Mouse (Mus musculus): ENCODE data around the gene Ano5.

Ano5 gene

GRCm38 (mm10) chr7:51510671-51511651, at the start of gene Ano5:
TSS of gene Ano5 (plus strand) at chr7:51511029.
- no peak for TF ChIP-seq GATA4 (IDR thresholded peaks at IDR 0.05; ENCODE audit: insufficient replicate concordance, low read length)

- no peak for TF ChIP-seq GATA4 (IDR thresholded peaks at IDR 0.05; ENCODE audit: insufficient replicate concordance, low read length)
Measured at GRCm38 (mm10) chr7:51499396-51499795, 11.4 kb upstream of the Ano5 start.

- no peak for TF ChIP-seq GATA4 (IDR thresholded peaks at IDR 0.05; ENCODE audit: insufficient replicate concordance, low read length)
Measured at GRCm38 (mm10) chr7:51503940-51504339, 6.9 kb upstream of the Ano5 start.

- no peak for TF ChIP-seq GATA4 (IDR thresholded peaks at IDR 0.05; ENCODE audit: insufficient replicate concordance, low read length)
Measured at GRCm38 (mm10) chr7:51510147-51510546, 682 bp upstream of the Ano5 start.

- TF ChIP-seq GATA4 (IDR thresholded peaks at IDR 0.05; ENCODE audit: insufficient replicate concordance, low read length) = no peak
Measured at GRCm38 (mm10) chr7:51539344-51539743, 28.5 kb downstream of the Ano5 start.

DNA sequence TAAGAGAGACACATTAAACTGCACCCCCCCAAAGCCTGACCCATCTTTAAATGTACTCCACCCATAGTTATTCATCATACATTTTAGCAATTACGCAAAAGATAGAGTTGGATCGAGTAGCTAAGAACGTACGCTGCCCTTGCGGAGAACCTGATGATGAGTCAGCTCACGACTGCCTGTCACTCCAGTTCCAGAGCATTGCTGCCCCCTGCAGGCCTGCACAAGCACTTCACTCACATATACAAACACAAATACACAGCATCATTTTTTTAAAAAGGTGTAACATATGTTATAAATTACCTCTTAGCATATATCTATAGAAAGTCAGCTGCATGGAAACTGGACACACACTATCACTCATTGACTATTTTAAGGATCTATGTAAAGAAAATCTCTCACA, 29.9 kb downstream of the Ano5 start:
- TF ChIP-seq GATA4 (IDR thresholded peaks at IDR 0.05; ENCODE audit: insufficient replicate concordance, low read length) = no peak

DNA sequence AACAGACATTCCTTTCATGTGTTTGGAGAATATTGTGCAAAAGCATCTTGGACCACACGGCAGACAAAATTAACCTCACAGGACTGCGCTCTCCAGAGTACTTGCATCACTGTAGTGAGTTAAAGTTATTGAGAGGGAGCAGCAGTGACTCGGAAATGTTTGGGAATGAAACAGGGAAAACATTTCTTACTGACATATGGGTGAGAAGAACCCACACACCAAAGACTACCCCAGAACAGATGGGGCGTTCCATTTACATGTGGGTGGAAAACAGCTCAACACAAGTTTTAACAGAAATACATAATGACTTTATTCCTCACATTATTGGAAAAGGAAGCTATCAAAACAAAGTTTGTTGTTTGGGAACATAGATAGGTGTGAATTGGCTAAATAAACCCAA, 89.2 kb downstream of the Ano5 start:
- no peak for TF ChIP-seq GATA4 (IDR thresholded peaks at IDR 0.05; ENCODE audit: insufficient replicate concordance, low read length)

DNA sequence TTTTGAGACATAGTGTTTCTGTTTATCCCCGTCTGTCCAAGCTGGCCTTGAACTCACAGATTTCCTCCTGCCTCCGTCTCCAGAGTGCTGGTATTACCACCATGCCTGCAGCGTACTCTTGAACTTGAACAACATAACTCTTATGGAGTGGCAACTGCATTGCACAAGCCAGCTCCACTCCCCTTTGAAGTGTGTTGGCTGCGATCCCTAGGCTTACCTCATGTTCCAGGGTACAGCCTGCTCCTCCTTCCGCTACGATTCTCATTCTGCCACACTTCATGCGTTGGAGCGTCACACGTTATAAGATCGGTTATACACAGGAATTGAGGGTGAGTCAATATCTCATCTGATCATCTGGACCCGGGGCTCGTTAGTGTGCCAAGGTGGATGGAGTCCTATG, 92.9 kb downstream of the Ano5 start:
- no peak for TF ChIP-seq GATA4 (IDR thresholded peaks at IDR 0.05; ENCODE audit: insufficient replicate concordance, low read length)

- TF ChIP-seq GATA4 (IDR thresholded peaks at IDR 0.05; ENCODE audit: insufficient replicate concordance, low read length) = no peak
Measured at GRCm38 (mm10) chr7:51614404-51614803, 103.6 kb downstream of the Ano5 start.

DNA sequence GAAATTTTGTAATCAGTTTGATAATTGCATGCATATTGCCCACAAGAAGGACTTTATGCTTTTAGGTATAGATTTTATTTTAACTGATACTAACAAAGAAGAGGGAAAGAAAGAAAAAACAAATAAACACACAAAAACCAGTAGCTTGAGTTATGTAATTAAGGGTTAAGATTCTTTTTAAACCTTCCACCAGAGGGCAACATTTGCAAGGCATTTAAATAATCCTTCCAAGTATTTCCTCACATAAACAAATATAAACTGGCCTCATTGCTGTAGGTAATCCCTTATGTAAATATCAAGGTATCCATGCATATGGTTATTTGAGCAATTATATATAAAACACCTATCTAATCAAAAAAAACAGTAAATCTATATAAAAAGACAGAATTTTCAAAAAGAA, 107.1 kb downstream of the Ano5 start:
- TF ChIP-seq GATA4 (IDR thresholded peaks at IDR 0.05; ENCODE audit: insufficient replicate concordance, low read length) = no peak

DNA sequence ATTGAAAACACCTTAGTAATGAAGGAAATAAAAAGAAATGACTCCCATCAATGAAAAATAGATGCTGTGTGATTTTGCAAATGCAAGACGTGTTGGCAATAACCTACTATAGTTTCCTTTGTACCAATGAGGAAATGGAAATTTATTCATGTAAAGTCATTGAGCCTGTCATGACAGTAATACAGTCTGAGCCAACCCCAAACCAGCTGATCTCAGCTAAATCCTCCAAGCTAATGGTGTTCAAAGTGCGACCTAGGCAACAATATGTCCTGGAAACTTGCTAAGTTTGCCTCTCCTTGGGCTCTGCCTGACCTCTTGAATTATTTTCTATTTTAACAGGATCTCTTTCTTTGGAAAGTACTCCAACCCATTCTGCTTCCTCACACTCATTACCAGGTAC, 107.6 kb downstream of the Ano5 start:
- no peak for TF ChIP-seq GATA4 (IDR thresholded peaks at IDR 0.05; ENCODE audit: insufficient replicate concordance, low read length)

DNA sequence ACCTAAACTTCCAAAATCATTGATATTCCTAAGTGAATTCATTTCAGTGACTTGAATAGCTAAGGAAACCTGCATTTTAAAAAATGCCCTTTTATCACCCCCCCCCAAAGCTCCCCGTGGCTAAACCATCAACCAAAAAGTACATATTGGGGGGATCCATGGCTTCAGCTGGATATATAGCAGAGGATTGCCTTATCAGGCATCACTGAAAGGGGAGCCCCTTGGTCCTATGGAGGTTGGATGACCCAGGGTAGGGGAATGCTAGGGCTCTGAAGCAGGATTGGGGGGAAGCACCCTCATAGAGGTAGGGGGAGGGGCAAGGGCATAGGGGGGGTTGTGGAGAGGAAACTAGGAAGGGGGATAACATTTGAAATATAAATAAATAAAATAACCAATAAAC, 109.1 kb downstream of the Ano5 start:
- no peak for TF ChIP-seq GATA4 (IDR thresholded peaks at IDR 0.05; ENCODE audit: insufficient replicate concordance, low read length)

DNA sequence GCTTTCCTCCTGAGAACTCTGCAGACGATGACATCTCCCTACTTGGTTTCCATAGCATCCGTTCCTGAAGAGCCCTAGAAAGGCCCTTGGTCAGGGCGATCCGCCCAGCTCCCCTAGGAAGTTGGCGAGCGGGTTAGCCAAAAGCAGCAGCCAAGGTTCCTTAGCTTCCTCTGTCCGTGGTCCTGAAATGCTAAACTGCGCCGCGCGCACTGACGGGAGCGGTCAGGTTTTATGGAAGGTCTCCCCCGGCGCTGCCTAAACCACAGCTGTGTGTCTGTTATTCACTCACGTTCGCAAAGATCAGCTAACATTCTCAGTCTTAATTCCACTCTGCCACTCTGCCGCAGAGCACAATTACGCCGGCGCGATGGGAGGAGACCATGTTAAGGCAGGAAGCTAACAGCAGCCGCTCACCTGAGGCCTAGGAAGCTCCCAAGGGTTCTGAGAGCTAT, 110.9 kb downstream of the Ano5 start, which contains the start of gene Slc17a6:
Slc17a6 (plus strand) TSS at position 313 of the 452 bp plus-strand sequence.
- no peak for TF ChIP-seq GATA4 (IDR thresholded peaks at IDR 0.05; ENCODE audit: insufficient replicate concordance, low read length)

- TF ChIP-seq GATA4 (IDR thresholded peaks at IDR 0.05; ENCODE audit: insufficient replicate concordance, low read length) = no peak
Measured at GRCm38 (mm10) chr7:51622196-51622595, 111.4 kb downstream of the Ano5 start.

DNA sequence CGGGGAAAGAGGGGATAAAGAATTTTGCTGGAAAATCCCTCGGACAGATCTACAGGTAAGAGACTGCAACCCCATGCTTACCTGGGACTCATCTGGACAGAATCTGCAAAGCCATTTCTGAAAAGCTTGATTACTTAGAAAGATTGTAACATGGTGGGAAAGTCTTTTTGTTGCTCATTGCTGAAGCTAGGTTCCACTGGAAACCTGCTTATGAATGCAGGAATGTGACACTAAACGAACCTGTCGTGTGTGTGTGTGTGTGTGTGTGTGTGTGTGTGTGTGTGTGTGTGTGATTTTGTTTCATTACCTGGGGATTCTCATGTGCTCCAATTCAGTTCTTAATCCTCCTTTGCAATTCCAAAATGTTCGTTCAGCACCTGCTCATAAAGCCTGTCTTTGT, 111.8 kb downstream of the Ano5 start:
- TF ChIP-seq GATA4 (IDR thresholded peaks at IDR 0.05; ENCODE audit: insufficient replicate concordance, low read length) = no peak

DNA sequence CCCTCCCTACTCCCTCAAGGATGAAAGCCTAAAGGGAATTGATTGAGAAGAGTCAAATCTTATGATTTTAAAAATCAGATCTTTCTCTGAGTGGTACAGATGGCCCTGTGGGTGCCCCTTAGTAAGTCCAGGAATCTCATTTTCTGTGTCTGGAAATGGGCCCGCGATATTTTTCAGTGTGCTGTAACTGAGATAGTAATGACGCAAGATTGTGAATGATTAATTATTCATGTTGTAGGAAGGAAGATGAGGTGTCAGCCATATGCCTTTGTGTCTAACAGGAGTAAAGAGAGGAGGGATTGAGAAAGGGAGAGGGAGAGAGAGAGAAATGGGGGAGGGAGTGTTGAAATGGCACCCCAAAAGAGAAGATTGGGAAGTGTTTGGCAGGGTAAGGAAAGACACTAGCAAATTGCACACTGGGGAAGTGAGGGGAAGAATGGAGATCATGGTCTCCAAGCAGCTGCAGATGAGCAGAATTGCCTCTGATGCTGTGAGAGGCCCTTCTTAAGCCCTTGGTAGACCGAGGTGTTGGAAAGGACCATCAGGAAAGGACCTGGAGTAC, 113.6 kb downstream of the Ano5 start:
- TF ChIP-seq GATA4 (IDR thresholded peaks at IDR 0.05; ENCODE audit: insufficient replicate concordance, low read length) = no peak

Measured in liver, adult (tissue).